Mouse (Mus musculus) lung, postnatal 0 days (tissue): ENCODE data around the gene Dazap1. TPM values are rescaled to one million over a fixed set of nuclear protein-coding genes. Genes with fewer than 3 reads are reported as not detected.
A peak's percentile ranks its signal among the peaks of the same experiment; 100 is the strongest.

Experiments
- ATAC-seq: fragments of 200-750 bp; cut with Nextera tagmentation; 2 replicates; pipeline ENCODE4 v1.8.0; 2017; ENCODE audit warnings: moderate library complexity
- DNase-seq: peaks from one replicate; pipeline ENCODE4 v3.0.0-alpha.2; 2016; ENCODE audit warnings: low spot score
- H3K27ac ChIP-seq: fragments of 300-500 bp; sonication (generic); 2 replicates; pipeline ENCODE4 v1.5.1; 2014; ENCODE audit warnings: antibody characterized with exemption, mild to moderate bottlenecking, low read length, mixed read lengths
- H3K27me3 ChIP-seq: fragments of 300-500 bp; sonication (generic); replicated peaks from 2 replicates; pipeline ENCODE4 v1.6.1; 2014; ENCODE audit warnings: low read length, mixed read lengths; ENCODE audit not compliant: insufficient read depth
- H3K36me3 ChIP-seq: fragments of 300-500 bp; sonication (generic); 2 replicates; pipeline ENCODE4 v1.6.1; 2014; ENCODE audit warnings: low read length, mixed read lengths; ENCODE audit not compliant: insufficient read depth
- H3K4me1 ChIP-seq: fragments of 300-500 bp; sonication (generic); 2 replicates; pipeline ENCODE4 v1.6.1; 2014; ENCODE audit warnings: antibody characterized with exemption, low read depth, low read length, mixed read lengths; ENCODE audit not compliant: insufficient read depth
- H3K4me2 ChIP-seq: fragments of 300-500 bp; sonication (generic); replicated peaks from 2 replicates; pipeline ENCODE4 v1.6.1; 2014; ENCODE audit warnings: low read depth, mild to moderate bottlenecking, low read length, moderate library complexity, mixed read lengths
- H3K4me3 ChIP-seq: fragments of 300-500 bp; sonication (generic); 2 replicates; pipeline ENCODE4 v1.5.1; 2014; ENCODE audit warnings: low read depth, low read length
- H3K9ac ChIP-seq: fragments of 300-500 bp; sonication (generic); replicated peaks from 2 replicates; pipeline ENCODE4 v1.6.1; 2014; ENCODE audit warnings: low read depth, mild to moderate bottlenecking
- H3K9me3 ChIP-seq: fragments of 300-500 bp; sonication (generic); 2 replicates; pipeline ENCODE4 v1.6.1; 2016; ENCODE audit warnings: low read length, mixed read lengths
- CTCF ChIP-seq: IDR thresholded peaks from 2 replicates; pipeline ENCODE4 v1.5.1; 2016; ENCODE audit warnings: antibody characterized with exemption, mild to moderate bottlenecking
- EP300 ChIP-seq: IDR thresholded peaks from 2 replicates; pipeline ENCODE4 v1.6.1; 2016; ENCODE audit warnings: antibody characterized with exemption, mild to moderate bottlenecking, control low read depth
- WGBS: fragments of 180-500 bp; shearing (Covaris S2); extraction: QIAGEN DNeasy Blood & Tissue Kit; methylation state at CpG from one replicate; pipeline ENCODE4 v1.1.7; 2014; 5-methylcytosine and 5-hydroxymethylcytosine counted together
- polyA plus RNA-seq: library from polyadenylated mRNA; unstranded; fragments of >200 nt; fragmentation: Nextera tagmentation; extraction: Ambion mirVana; gene quantifications from 2 replicates; pipeline ENCODE4 v1.2.1, GENCODE M21; 2015

The Dazap1 gene
- polyA plus RNA-seq, 1 experiment from 2014 or later = 38.1 TPM

DNA sequence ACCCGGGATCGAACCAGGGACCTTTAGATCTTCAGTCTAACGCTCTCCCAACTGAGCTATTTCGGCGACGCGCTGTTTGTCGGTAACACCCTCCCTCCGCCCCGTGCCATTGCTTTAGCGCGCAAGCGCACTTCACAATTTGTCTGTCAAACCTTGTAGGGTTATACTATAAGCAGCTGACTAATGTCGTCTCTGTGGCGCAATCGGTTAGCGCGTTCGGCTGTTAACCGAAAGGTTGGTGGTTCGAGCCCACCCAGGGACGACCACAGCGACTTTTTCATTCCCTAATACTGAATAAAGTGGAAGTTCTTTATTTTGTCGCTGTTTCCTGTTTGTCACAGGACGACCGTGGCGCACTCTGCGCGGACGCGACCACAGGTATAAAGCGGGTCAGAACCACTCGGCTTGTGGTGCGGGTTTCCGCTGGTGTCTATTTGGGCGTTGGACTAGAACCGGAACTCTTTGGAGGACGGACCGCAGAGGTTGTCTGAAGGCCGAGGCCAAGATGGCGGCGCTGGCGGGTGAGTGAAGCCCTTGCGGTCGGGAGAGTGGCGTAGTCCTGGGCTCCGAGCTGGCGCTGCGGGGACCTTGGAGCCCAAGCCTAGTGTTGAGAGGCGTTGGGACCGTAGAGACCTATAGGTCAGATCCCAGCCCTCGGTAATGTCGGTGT, 12.2 kb upstream of the Dazap1 start, which contains the start of gene Ndufs7:
TSS of gene Ndufs7 (plus strand) at position 151 of the 670 bp plus-strand sequence.
- H3K9ac ChIP-seq = peak within 1 kb of the TSS; percentile 47
- WGBS = under 1% methylated on average over 53 of the region's 53 CpGs
- peak; percentile 94 for ATAC-seq
- H3K4me1 ChIP-seq = no peaks in the 10 kb centered on the region; the same call in 1 of the 2 replicates
- peak; percentile 96 for DNase-seq
- TF ChIP-seq CTCF = no peak; the same call in 1 of the 2 replicates
- peak; percentile 71 for TF ChIP-seq EP300
- H3K27me3 ChIP-seq = no peaks in the 10 kb centered on the region
- peak within 1 kb of the TSS; percentile 90 for H3K27ac ChIP-seq
- peak within 1 kb of the TSS; percentile 52 for H3K4me3 ChIP-seq
- no peaks in the 10 kb centered on the region for H3K9me3 ChIP-seq
- H3K36me3 ChIP-seq = no peaks in the 10 kb centered on the region
- peak within 1 kb of the TSS; percentile 78 for H3K4me2 ChIP-seq

DNA sequence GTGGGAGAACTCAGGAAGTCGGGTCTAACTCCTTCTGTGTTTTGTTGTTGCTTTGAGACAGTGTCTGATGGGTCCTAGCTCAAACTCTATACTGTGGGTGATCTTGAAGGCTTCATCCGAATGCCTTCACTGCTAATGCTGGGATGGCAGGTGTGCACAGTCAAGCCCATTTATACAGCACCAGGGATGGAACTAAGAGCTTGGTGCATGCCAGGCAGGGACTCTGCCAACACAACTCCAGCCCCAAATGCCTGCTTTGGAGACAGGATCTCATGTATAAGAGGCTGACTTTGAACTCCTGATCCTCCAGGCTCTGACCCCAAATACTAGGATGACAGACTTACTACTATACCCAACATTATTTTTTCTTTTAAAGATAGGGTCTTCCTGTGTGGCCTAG, 11.2 kb upstream of the Dazap1 start:
- Histone ChIP-seq H3K9me3 (no peaks in the 10 kb centered on the region), H3K36me3 (peaks cover 2% of the 10 kb centered on the region; the same call in 1 of the 2 replicates), H3K4me1 (no peaks in the 10 kb centered on the region; the same call in 1 of the 2 replicates), H3K4me2 (peak overlapping the region; percentile 78), H3K27ac (no peak overlapping the region), H3K9ac (peak overlapping the region; percentile 47; the same call in 1 of the 2 replicates), H3K4me3 (peak overlapping the region; percentile 52), H3K27me3 (no peaks in the 10 kb centered on the region)
- 40% methylated on average over 2 of the region's 2 CpGs for WGBS
- no peak for ATAC-seq
- TF ChIP-seq EP300 = no peak
- no peak for TF ChIP-seq CTCF
- DNase-seq = no peak

DNA sequence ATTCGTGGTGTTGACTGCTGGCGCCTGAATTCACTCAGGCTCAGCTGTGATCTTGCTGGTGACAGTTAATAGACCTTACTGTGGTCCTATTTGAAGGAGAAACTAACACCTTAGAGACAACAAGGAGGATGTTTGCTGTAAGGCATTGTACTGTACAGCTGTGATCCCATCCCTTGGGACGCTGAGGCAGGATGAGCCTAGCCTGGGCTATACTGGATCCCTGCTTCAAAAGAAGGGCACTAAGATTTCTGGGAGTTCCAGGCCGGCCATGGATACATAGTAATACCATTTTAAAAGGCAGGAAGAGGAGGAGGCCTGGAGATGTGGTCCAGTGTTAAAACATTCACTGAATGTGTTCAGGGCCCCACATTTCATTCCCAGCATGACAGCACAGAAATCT, 10.7 kb upstream of the Dazap1 start:
- H3K4me1 ChIP-seq = no peaks in the 10 kb centered on the region; the same call in 1 of the 2 replicates
- no peak for ATAC-seq
- H3K9me3 ChIP-seq = no peaks in the 10 kb centered on the region
- H3K27ac ChIP-seq = no peak overlapping the region
- H3K27me3 ChIP-seq = no peaks in the 10 kb centered on the region
- no peak overlapping the region for H3K9ac ChIP-seq
- TF ChIP-seq EP300 (no peak), CTCF (no peak)
- H3K36me3 ChIP-seq = peaks cover 7% of the 10 kb centered on the region; the same call in 1 of the 2 replicates
- H3K4me2 ChIP-seq = no peak overlapping the region
- no peak overlapping the region for H3K4me3 ChIP-seq
- 83% methylated on average over 4 of the region's 4 CpGs for WGBS
- no peak for DNase-seq

DNA sequence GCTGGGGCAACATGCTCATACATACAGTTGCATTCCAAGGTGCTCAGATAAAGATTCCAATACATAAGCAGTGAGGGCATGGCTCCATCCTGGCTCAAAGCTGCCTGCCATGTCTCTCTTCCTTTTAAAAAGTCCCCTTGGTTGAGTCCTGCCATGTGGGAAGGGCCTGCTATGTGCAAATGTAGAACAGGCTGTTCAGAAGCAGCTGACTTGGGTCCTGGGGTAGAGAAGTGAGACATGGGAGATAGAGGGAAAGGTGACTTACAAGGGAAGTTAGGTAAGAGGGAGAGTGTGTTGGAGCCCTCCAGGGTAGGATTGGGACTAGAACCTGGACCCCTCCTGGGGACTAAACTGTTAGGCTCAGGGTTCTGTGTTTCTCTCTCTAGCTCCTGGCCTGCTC, 9.3 kb upstream of the Dazap1 start:
- H3K27ac ChIP-seq = no peak overlapping the region
- no peak for DNase-seq
- no peaks in the 10 kb centered on the region for H3K9me3 ChIP-seq
- H3K36me3 ChIP-seq = peaks cover 21% of the 10 kb centered on the region; the same call in 1 of the 2 replicates
- no peaks in the 10 kb centered on the region; the same call in 1 of the 2 replicates for H3K4me1 ChIP-seq
- TF ChIP-seq CTCF = no peak
- no peak for TF ChIP-seq EP300
- H3K4me3 ChIP-seq = no peak overlapping the region
- ATAC-seq = no peak
- H3K4me2 ChIP-seq = no peak overlapping the region
- no peak overlapping the region for H3K9ac ChIP-seq
- H3K27me3 ChIP-seq = no peaks in the 10 kb centered on the region

DNA sequence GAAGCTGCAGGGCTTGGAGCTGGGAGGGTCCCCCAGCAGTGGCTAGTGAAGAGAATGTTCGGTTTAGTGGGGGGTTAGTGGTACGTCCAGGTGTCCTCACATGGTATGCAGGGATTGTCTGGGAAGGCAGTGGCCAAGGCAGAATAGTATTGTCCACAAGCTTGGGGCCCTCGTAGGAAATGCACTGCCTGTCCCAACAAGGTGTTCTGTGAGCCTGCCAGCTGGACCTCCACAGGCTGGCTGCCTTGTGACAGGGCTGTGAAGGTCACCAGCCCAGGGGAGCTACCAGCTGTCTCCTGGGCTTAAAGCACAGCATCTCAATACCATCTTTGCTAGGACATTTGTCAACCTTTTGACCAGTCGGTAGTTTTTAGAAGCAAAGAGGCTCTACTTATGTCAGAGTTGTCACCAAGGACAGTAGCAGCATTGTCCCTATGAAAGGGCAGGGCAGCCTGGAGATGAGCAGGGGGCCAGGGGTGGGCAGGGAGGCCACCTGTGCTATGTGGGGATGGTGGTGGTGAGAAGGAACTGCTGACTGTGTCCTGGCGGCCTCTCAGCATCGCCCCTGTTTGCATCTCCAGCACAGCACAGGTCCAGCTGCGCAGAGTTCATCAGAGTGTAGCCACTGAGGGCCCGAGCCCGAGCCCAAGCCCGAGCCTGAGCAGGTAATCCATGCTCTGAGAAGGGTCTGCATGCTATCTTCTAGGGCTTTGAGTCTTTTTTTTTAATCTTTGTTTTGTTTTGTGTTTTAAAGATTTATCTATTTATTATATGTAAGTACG, 8.6 kb upstream of the Dazap1 start:
- no peak for DNase-seq
- ATAC-seq = no peak
- Histone ChIP-seq H3K9me3 (no peaks in the 10 kb centered on the region), H3K36me3 (peaks cover 22% of the 10 kb centered on the region; the same call in 1 of the 2 replicates), H3K27me3 (no peaks in the 10 kb centered on the region), H3K4me2 (no peak overlapping the region), H3K9ac (no peak overlapping the region), H3K27ac (no peak overlapping the region), H3K4me3 (no peak overlapping the region), H3K4me1 (no peaks in the 10 kb centered on the region; the same call in 1 of the 2 replicates)
- 82% methylated on average over 11 of the region's 11 CpGs for whole genome bisulfite sequencing
- TF ChIP-seq CTCF (no peak), EP300 (no peak)

DNA sequence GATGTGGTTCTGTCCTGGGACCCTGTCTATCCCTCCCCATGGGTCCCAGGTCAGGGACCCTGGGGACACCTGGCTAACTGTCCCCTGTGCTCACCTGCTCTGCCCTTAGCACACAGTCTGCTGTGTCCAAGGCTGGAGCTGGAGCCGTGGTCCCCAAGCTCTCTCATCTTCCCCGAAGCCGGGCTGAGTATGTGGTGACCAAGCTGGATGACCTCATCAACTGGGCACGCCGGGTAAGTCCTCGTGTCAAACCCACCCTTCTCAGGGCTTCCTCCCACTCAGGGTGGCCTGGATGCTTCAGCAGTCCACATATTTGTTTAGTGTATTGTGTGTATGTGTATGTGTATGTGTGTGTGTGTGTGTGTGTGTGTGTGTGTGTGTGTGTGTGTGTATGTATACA, 7.7 kb upstream of the Dazap1 start:
- no peaks in the 10 kb centered on the region for H3K9me3 ChIP-seq
- no peak for ATAC-seq
- no peaks in the 10 kb centered on the region; the same call in 1 of the 2 replicates for H3K4me1 ChIP-seq
- H3K4me3 ChIP-seq = no peak overlapping the region
- H3K9ac ChIP-seq = no peak overlapping the region
- no peak for DNase-seq
- WGBS = 71% methylated on average over 6 of the region's 6 CpGs
- no peak overlapping the region for H3K4me2 ChIP-seq
- H3K36me3 ChIP-seq = peaks cover 22% of the 10 kb centered on the region; the same call in 1 of the 2 replicates
- TF ChIP-seq CTCF (no peak), EP300 (no peak)
- no peak overlapping the region for H3K27ac ChIP-seq
- no peaks in the 10 kb centered on the region for H3K27me3 ChIP-seq
